Mouse (Mus musculus) myocyte (in vitro differentiated cells): ENCODE data around the gene Dennd1a.
"Not testable (repeated sequence)": the region's sequence is repeated elsewhere in the genome, so short reads cannot be mapped to it uniquely, and the experiment has no call there.

Experiments
- MYOG ChIP-seq, 3 experiments: IDR thresholded peaks; one replicate each; pipeline ENCODE4 v1.6.1; 2011; ENCODE audit warnings: control low read depth in 2 of 3, low read depth in 2 of 3, mild to moderate bottlenecking in 2 of 3; ENCODE audit not compliant: insufficient read length in 2 of 3, control insufficient read depth in 1 of 3, insufficient read depth in 1 of 3
- POLR2A ChIP-seq: IDR thresholded peaks from one replicate; pipeline ENCODE4 v1.6.1; 2011; ENCODE audit warnings: low read depth, mild to moderate bottlenecking, control low read depth, moderate library complexity; ENCODE audit not compliant: insufficient read length

DNA sequence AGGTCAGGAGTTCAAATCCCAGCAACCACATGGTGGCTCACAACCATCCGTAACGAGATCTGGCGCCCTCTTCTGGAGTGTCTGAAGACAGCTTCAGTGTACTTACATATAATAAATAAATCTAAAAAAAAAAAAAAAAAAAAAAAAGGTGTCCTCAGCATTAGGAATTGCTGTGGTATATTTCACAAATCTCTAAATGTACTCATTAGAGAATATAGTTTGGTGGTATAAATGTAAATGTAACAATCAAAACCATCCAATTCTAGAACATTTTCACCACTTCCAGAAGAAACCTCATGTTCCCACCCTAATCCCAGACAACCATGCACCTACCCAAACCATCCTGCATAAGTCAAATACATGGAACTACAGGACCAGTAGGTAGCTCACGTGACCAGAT lies 350.3 kb downstream of the Dennd1a start:
- not testable (repeated sequence) for TF ChIP-seq POLR2A; MYOG (IDR thresholded peaks at IDR 0.05; ENCODE audit: control insufficient read depth in 1 of 3, insufficient read depth in 1 of 3, insufficient read length in 2 of 3, low read depth in 2 of 3)
